Comparison of ENCODE assay signal across 13 mouse cellular contexts in the genomic region with DNA sequence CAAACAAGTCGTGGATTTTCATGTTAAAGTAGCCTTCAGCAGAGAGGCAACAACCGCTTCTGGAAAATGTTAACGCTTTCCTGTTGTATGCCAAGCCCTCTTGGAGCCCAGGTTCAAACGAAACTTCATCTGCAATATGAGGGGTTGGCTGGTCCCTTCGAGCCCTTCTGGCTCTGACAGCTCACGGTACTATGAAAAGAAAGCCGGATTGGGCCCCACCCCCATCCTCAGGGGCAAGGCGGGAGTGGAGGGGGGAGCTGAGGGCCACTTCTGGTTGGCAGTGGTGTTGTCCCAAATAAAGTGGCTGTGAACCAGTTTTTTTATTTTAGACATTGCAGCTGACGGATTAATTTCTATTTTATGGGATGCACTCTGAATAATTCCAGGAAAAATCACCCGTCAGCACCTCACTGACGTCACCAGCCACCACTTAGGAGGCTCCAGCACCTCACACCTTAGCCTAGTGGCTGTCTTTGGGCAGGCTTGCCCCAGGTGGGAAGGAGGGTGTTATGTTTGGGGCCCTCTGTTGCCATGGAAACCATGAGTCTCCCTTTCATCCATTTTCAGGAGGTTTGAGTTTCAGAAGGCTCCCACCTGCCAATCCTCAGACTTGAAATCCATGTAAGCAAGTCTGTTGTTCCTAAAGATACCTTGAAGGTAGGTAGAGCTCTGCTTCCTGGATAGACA. TPM values are rescaled to one million over a fixed set of nuclear protein-coding genes. Genes with fewer than 3 reads are reported as not detected.
DNase-seq lines count a peak whose midpoint lies in the region; ATAC-seq and TF ChIP-seq lines count a peak whose summit lies in the region.
"Had no signal": no experiment of that assay in that cellular context is flagged by ENCODE, and none has a peak within 500 bp of the region (broad histone marks: within the 10 kb centered on the region; RNA-seq: fewer than 3 reads in every experiment).

No protein-coding gene starts in this region.

- no peak for TF ChIP-seq CTCF in kidney, postnatal 0 days (IDR thresholded peaks at IDR 0.05; ENCODE audit: low read depth)
- TF ChIP-seq CTCF in kidney, adult 2 months (conservative IDR thresholded peaks at IDR 0.05; ENCODE audit: insufficient read depth, insufficient read length, low read depth, low read length) = no peak

- no peaks in the 10 kb centered on the region for H3K27me3 ChIP-seq in heart, embryonic 11.5 days (ENCODE audit: control insufficient read depth, insufficient read depth, low read length)
- H3K27me3 ChIP-seq in heart, embryonic 10.5 days (ENCODE audit: insufficient read depth, poor library complexity, severe bottlenecking) = no peaks in the 10 kb centered on the region
- H3K27me3 ChIP-seq in kidney, postnatal 0 days (ENCODE audit: insufficient read depth, low read length) = no peaks in the 10 kb centered on the region
- no peaks in the 10 kb centered on the region for H3K27me3 ChIP-seq in kidney, adult 2 months (replicated peaks; ENCODE audit: control insufficient read depth, insufficient read depth, low read length)
- H3K27me3 ChIP-seq in limb, embryonic 13.5 days = no peaks in the 10 kb centered on the region

- H3K4me3 ChIP-seq in heart, embryonic 11.5 days (ENCODE audit: low read depth, low read length) = no peak overlapping the region
- H3K4me3 ChIP-seq in heart, embryonic 10.5 days = no peak overlapping the region
- H3K4me3 ChIP-seq in kidney, postnatal 0 days (replicated peaks; ENCODE audit: low read depth, low read length) = no peak overlapping the region
- H3K4me3 ChIP-seq in kidney, adult 2 months (ENCODE audit: insufficient read depth, low read depth, low read length) = no peak overlapping the region
- H3K4me3 ChIP-seq in limb, embryonic 13.5 days = peak overlapping the region; percentile 11

- no peaks in the 10 kb centered on the region for H3K9me3 ChIP-seq in heart, embryonic 11.5 days (replicated peaks; ENCODE audit: control insufficient read depth, low read length)
- H3K9me3 ChIP-seq in heart, embryonic 10.5 days = no peaks in the 10 kb centered on the region
- no peaks in the 10 kb centered on the region for H3K9me3 ChIP-seq in kidney, postnatal 0 days (replicated peaks; ENCODE audit: low read length)
- no peaks in the 10 kb centered on the region for H3K9me3 ChIP-seq in limb, embryonic 13.5 days

- no peak overlapping the region for H3K9ac ChIP-seq in heart, embryonic 11.5 days (ENCODE audit: low read depth, low read length)
- no peak overlapping the region for H3K9ac ChIP-seq in kidney, postnatal 0 days (ENCODE audit: low read depth, low read length)
- H3K9ac ChIP-seq in limb, embryonic 13.5 days = no peak overlapping the region

- no peak for TF ChIP-seq POLR2A in kidney, adult 2 months (IDR thresholded peaks at IDR 0.05; ENCODE audit: low read depth, low read length)

- no peak for ATAC-seq in heart, embryonic 11.5 days (replicated peaks; ENCODE audit: insufficient number of reproducible peaks, low FRiP score, low TSS enrichment)
- ATAC-seq in kidney, postnatal 0 days (replicated peaks; ENCODE audit: low FRiP score, low read depth) = no peak
- ATAC-seq in limb, embryonic 13.5 days (ENCODE audit: low FRiP score, low read depth) = peak; percentile 62; the same call in 1 of the 2 replicates

- H3K36me3 ChIP-seq in heart, embryonic 11.5 days (ENCODE audit: control insufficient read depth, insufficient read depth, low read length) = no peaks in the 10 kb centered on the region
- no peaks in the 10 kb centered on the region for H3K36me3 ChIP-seq in heart, embryonic 10.5 days
- H3K36me3 ChIP-seq in kidney, postnatal 0 days (ENCODE audit: insufficient read depth, low read length) = no peaks in the 10 kb centered on the region
- no peaks in the 10 kb centered on the region for H3K36me3 ChIP-seq in kidney, adult 2 months (ENCODE audit: control insufficient read depth, insufficient read depth, low read length)
- no peaks in the 10 kb centered on the region for H3K36me3 ChIP-seq in limb, embryonic 13.5 days

- no peak overlapping the region for H3K27ac ChIP-seq in heart, embryonic 11.5 days (ENCODE audit: low read depth, low read length)
- no peak overlapping the region for H3K27ac ChIP-seq in heart, embryonic 10.5 days
- H3K27ac ChIP-seq in kidney, postnatal 0 days = no peak overlapping the region
- no peak overlapping the region for H3K27ac ChIP-seq in kidney, adult 2 months (ENCODE audit: insufficient read depth, low read depth, low read length)
- peak overlapping the region; percentile 40; the same call in 1 of the 2 replicates for H3K27ac ChIP-seq in limb, embryonic 13.5 days
- H3K27ac ChIP-seq: macrophage had no signal

- DNase-seq in heart, embryonic 10.5 days (ENCODE audit: low spot score) = no peak
- no peak for DNase-seq in kidney, postnatal 0 days (ENCODE audit: low spot score)
- no peak for DNase-seq in kidney, adult 2 months
- peak; percentile 20 for DNase-seq in brain, adult 2 months (ENCODE audit: low read depth, low spot score)
- no peak for DNase-seq in thymus, postnatal 4 days
- no peak for DNase-seq in layer of hippocampus, adult 11-12 months (ENCODE audit: low spot score)
- DNase-seq: adrenal gland, postnatal 10 days; cerebellum, adult 11 months; right cerebral cortex, adult 18-20 months; thymus, postnatal 36 days had no signal

- WGBS in heart, embryonic 11.5 days (ENCODE audit: insufficient replicate concordance) = 24% methylated on average over 11 of the region's 11 CpGs
- 25% methylated on average over 11 of the region's 11 CpGs for WGBS in heart, embryonic 10.5 days
- 31% methylated on average over 11 of the region's 11 CpGs for WGBS in kidney, postnatal 0 days
- WGBS in kidney, adult 2 months = 29% methylated on average over 11 of the region's 11 CpGs
- 14% methylated on average over 11 of the region's 11 CpGs for WGBS in limb, embryonic 13.5 days

- H3K4me2 ChIP-seq in heart, embryonic 11.5 days = peak overlapping the region; percentile 41
- H3K4me2 ChIP-seq in kidney, postnatal 0 days (ENCODE audit: low read length) = peak overlapping the region; percentile 37; the same call in 1 of the 2 replicates
- peak overlapping the region; percentile 51 for H3K4me2 ChIP-seq in limb, embryonic 13.5 days (replicated peaks)

- no peaks in the 10 kb centered on the region for H3K4me1 ChIP-seq in heart, embryonic 11.5 days (ENCODE audit: control insufficient read depth, insufficient read depth, low read length)
- peaks cover 8% of the 10 kb centered on the region for H3K4me1 ChIP-seq in heart, embryonic 10.5 days
- no peaks in the 10 kb centered on the region for H3K4me1 ChIP-seq in kidney, postnatal 0 days (replicated peaks; ENCODE audit: insufficient read depth, low read length)
- no peaks in the 10 kb centered on the region for H3K4me1 ChIP-seq in kidney, adult 2 months (ENCODE audit: control insufficient read depth, insufficient read depth, low read length)
- peaks cover 26% of the 10 kb centered on the region for H3K4me1 ChIP-seq in limb, embryonic 13.5 days

RNA-seq across cellular contexts. Expression of a gene that starts 40.8 kb away (rescaled TPM):
- polyA plus RNA-seq in heart, embryonic 11.5 days (2014; fragmentation: Nextera tagmentation; extraction: Ambion mirVana) = 0.54 and 1.2 TPM in 2 replicates
- polyA plus RNA-seq in heart, embryonic 10.5 days (2016; fragmentation: Nextera tagmentation; extraction: Ambion mirVana) = 0.67 and 0.68 TPM in 2 replicates
- polyA plus RNA-seq in kidney, postnatal 0 days (2015; fragmentation: Nextera tagmentation; extraction: Ambion mirVana) = 2.3 and 2.8 TPM in 2 replicates
- polyA plus RNA-seq in kidney, adult 2 months (2012; rRNA removed) = 10.9 and 12.5 TPM in 2 replicates
- polyA plus RNA-seq in limb, embryonic 13.5 days (2015; fragmentation: Nextera tagmentation; extraction: Ambion mirVana) = 0.57 and 0.94 TPM in 2 replicates

RNA-seq across cellular contexts. Expression of a gene that starts 58.4 kb away (rescaled TPM):
- 27.5 and 33.8 TPM in 2 replicates for polyA plus RNA-seq in heart, embryonic 11.5 days (2014; fragmentation: Nextera tagmentation; extraction: Ambion mirVana)
- polyA plus RNA-seq in heart, embryonic 10.5 days (2016; fragmentation: Nextera tagmentation; extraction: Ambion mirVana) = 51.0 and 57.4 TPM in 2 replicates
- polyA plus RNA-seq in kidney, postnatal 0 days (2015; fragmentation: Nextera tagmentation; extraction: Ambion mirVana) = 33.1 and 37.5 TPM in 2 replicates
- polyA plus RNA-seq in kidney, adult 2 months (2012; rRNA removed) = 20.1 and 20.7 TPM in 2 replicates
- 41.0 and 42.0 TPM in 2 replicates for polyA plus RNA-seq in limb, embryonic 13.5 days (2015; fragmentation: Nextera tagmentation; extraction: Ambion mirVana)
